Mouse (Mus musculus) thymus, adult 2 months (tissue): ENCODE results near the gene Taf12.

ENCODE experiments used
- CTCF ChIP-seq: fragments of 200-500 bp; IDR thresholded peaks from 2 replicates; pipeline ENCODE4 v1.5.1; 2012; ENCODE audit warnings: mild to moderate bottlenecking, control low read depth, low read length, moderate library complexity, borderline replicate concordance; ENCODE audit not compliant: control insufficient read depth, poor library complexity, insufficient read depth; ENCODE audit errors: extremely low read depth
- POLR2A ChIP-seq: fragments of 200-500 bp; IDR thresholded peaks from 2 replicates; pipeline ENCODE4 v1.6.1; 2012; ENCODE audit warnings: mild to moderate bottlenecking, low read length, control low read depth, moderate library complexity; ENCODE audit not compliant: control insufficient read depth, poor library complexity, insufficient read depth; ENCODE audit errors: extremely low read depth

DNA sequence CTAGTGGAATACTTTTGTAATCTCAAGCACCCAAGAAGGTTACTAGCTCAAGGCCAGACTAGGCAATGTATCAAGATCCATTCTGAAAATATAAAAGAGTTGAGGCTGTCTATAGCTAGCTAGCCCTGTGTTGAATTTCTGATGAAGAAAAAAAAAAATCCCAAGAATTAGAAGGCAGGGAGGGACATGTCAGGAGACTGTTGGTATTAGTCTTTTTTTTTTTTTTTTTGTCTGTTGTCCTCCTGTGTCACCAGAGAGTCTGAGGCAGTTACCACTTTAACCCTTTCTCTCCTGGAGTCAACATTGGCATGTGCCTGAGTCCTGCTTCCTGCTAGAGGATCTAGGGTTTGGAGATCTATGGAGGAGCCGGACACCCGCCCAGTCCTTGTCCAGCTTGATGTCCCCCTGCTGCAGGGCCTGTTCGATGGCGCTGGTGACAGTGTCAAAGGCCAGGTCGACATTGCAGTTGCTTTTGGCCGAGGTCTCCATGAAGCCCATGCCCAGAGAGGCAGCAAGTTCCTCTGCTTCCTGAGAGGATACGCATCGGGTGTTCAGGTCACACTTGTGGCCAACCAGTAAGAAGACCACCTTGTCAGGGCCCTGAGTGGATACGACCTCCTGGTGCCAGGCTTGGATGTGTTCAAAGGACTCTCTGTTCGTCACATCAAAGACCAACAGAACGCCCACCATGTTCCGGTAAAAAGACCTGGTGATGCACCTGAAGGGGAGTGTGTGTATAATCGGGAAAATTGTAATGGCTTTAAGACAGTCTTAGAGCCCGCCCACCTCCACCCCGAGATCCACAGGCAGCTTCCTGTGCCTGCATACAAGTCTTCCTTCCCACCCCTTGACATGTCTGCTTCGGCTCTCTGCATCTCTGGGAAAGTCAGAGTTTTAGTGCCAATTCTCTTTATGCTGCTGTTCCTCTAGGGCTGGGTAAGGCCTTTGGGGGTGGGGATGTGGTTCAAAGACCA, 28.1 kb downstream of the Taf12 start:
- TF ChIP-seq CTCF (no peak), POLR2A (no peak)
